Mouse (Mus musculus) CH12.LX (cell line): ENCODE measurements around the gene Ubr4.

Experiments
- ELF1 ChIP-seq: IDR thresholded peaks from 2 replicates; pipeline ENCODE4 v1.6.1; 2014; ENCODE audit warnings: low read depth, mild to moderate bottlenecking, inconsistent platforms, low read length, improper control_type of control experiment
- EP300 ChIP-seq: IDR thresholded peaks from 2 replicates; pipeline ENCODE4 v1.6.1; 2011; ENCODE audit warnings: low read length, improper control_type of control experiment
- JUND ChIP-seq: conservative IDR thresholded peaks from 2 replicates; pipeline ENCODE4 v1.6.1; 2011; ENCODE audit warnings: low read depth, low read length, improper control_type of control experiment
- TCF12 ChIP-seq: IDR thresholded peaks from 2 replicates; pipeline ENCODE4 v1.6.1; 2014; ENCODE audit warnings: low read depth, mild to moderate bottlenecking, inconsistent platforms, low read length, improper control_type of control experiment
- ZC3H11A ChIP-seq: IDR thresholded peaks from 2 replicates; pipeline ENCODE4 v1.6.1; 2012; ENCODE audit warnings: low read depth, mild to moderate bottlenecking, inconsistent platforms, low read length, improper control_type of control experiment

DNA sequence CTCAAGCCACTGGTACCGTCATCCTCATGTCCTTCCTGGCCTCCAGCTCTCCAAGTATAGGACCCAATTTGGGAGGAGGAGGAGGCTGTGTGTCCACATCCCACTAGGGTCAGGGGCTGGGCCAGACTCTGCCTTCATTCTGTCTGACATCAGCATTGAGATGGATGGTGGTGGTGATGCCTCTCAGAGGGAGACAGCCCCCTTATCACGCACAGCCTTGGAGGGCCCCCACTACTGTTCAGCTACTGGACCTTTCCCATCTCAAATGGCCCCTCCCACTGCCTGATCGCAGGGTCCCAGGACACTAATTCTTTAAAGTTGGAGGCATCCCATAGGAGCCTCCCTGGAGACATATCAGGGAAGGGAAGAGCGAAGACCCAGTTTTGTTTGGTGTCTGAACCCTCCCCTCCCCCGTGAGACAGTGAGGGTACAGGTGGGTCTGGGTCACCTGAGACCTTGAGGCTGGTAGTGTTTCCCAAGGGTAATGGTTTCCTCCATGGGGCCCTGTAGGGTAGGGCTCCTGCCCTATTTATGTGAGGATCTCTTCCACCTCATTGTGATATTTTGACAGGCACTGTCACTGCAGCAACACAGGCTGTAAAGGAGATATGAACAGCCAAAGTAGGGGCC, 139.2 kb downstream of the Ubr4 start:
- TF ChIP-seq JUND (no peak), TCF12 (no peak), ELF1 (no peak), ZC3H11A (no peak), EP300 (no peak)
